8 mouse cellular contexts compared by ENCODE assay signal in genomic region chr5:90367067-90367303, GRCm38 (mm10). TPM values are rescaled to one million over a fixed set of nuclear protein-coding genes. Genes with fewer than 3 reads are reported as not detected.
DNase-seq lines count a peak whose midpoint lies in the region; ATAC-seq and TF ChIP-seq lines count a peak whose summit lies in the region.

Gene Gm9958, plus strand, starts transcription at chr5:90367204.

- intact Hi-C loops in gastrocnemius, postnatal 14 days (cut with DNase I; ENCODE audit: low total_unique reads): loop anchor here (5.0 kb wide), 1 partner anchor 145 kb away; the partner anchor contains the start of gene Cox18

- peak within 1 kb of the TSS; percentile 77 for H3K4me2 ChIP-seq in kidney, postnatal 0 days (ENCODE audit: low read length)
- peak within 1 kb of the TSS; percentile 75 for H3K4me2 ChIP-seq in forebrain, embryonic 15.5 days (replicated peaks)

- no peaks in the 10 kb centered on the region for H3K27me3 ChIP-seq in kidney, postnatal 0 days (ENCODE audit: insufficient read depth, low read length)
- no peaks in the 10 kb centered on the region for H3K27me3 ChIP-seq in forebrain, embryonic 15.5 days
- no peaks in the 10 kb centered on the region for H3K27me3 ChIP-seq in midbrain, embryonic 10.5 days (ENCODE audit: low read depth, poor library complexity, severe bottlenecking)

- H3K36me3 ChIP-seq in kidney, postnatal 0 days (ENCODE audit: insufficient read depth, low read length): no peaks in the 10 kb centered on the region
- H3K36me3 ChIP-seq in forebrain, embryonic 15.5 days: no peaks in the 10 kb centered on the region
- H3K36me3 ChIP-seq in midbrain, embryonic 10.5 days: 0 out of 2 replicates have a peak, but pooled peaks cover 5% of the 10 kb centered on the region

- H3K9me3 ChIP-seq in kidney, postnatal 0 days (replicated peaks; ENCODE audit: low read length): no peaks in the 10 kb centered on the region
- no peaks in the 10 kb centered on the region for H3K9me3 ChIP-seq in forebrain, embryonic 15.5 days
- H3K9me3 ChIP-seq in midbrain, embryonic 10.5 days (replicated peaks): no peaks in the 10 kb centered on the region

- peak within 1 kb of the TSS; percentile 97 for H3K4me3 ChIP-seq in kidney, postnatal 0 days (replicated peaks; ENCODE audit: low read depth, low read length)
- peak within 1 kb of the TSS; percentile 87 for H3K4me3 ChIP-seq in forebrain, embryonic 15.5 days
- peak within 1 kb of the TSS; percentile 92 for H3K4me3 ChIP-seq in midbrain, embryonic 10.5 days

- peak within 1 kb of the TSS; percentile 99 for H3K27ac ChIP-seq in kidney, postnatal 0 days
- H3K27ac ChIP-seq in forebrain, embryonic 15.5 days (replicated peaks): peak within 1 kb of the TSS; percentile 100
- peak within 1 kb of the TSS; percentile 99 for H3K27ac ChIP-seq in midbrain, embryonic 10.5 days (replicated peaks)

- peaks cover 8% of the 10 kb centered on the region; the same call in 1 of the 2 replicates for H3K4me1 ChIP-seq in kidney, postnatal 0 days (replicated peaks; ENCODE audit: insufficient read depth, low read length)
- peaks cover 30% of the 10 kb centered on the region for H3K4me1 ChIP-seq in forebrain, embryonic 15.5 days
- H3K4me1 ChIP-seq in midbrain, embryonic 10.5 days: peaks cover 25% of the 10 kb centered on the region

- no peak for TF ChIP-seq CTCF in kidney, postnatal 0 days (IDR thresholded peaks at IDR 0.05; ENCODE audit: low read depth)

- 0% methylated on average over 7 of the region's 7 CpGs for WGBS in kidney, postnatal 0 days
- under 1% methylated on average over 7 of the region's 7 CpGs for WGBS in forebrain, embryonic 15.5 days
- WGBS in midbrain, embryonic 10.5 days: 3% methylated on average over 7 of the region's 7 CpGs

- DNase-seq in kidney, postnatal 0 days (ENCODE audit: low spot score): no peak
- no peak for DNase-seq in kidney, postnatal 14 days
- peak; percentile 13 for DNase-seq in T-cell, adult 2 months (ENCODE audit: low spot score)
- no peak for DNase-seq in midbrain, embryonic 10.5 days (ENCODE audit: low spot score)
- no peak for DNase-seq in gastrocnemius, postnatal 14 days
- DNase-seq in adrenal gland, adult 2 months: no peak
- DNase-seq in cerebellum, postnatal 25 days: no peak

- peak within 1 kb of the TSS; percentile 99 for H3K9ac ChIP-seq in kidney, postnatal 0 days (ENCODE audit: low read depth, low read length)
- H3K9ac ChIP-seq in forebrain, embryonic 15.5 days (replicated peaks): peak within 1 kb of the TSS; percentile 99

- ATAC-seq in kidney, postnatal 0 days (replicated peaks; ENCODE audit: low FRiP score, low read depth): no peak
- ATAC-seq in forebrain, embryonic 15.5 days (replicated peaks): no peak

RNA-seq across cellular contexts. Expression of gene Gm9958, which starts in this region (rescaled TPM):
- 7.0 and 7.8 TPM in 2 replicates for polyA plus RNA-seq in kidney, postnatal 0 days (2015; fragmentation: Nextera tagmentation; extraction: Ambion mirVana)
- polyA plus RNA-seq in forebrain, embryonic 15.5 days (2015; fragmentation: Nextera tagmentation; extraction: Ambion mirVana): 5.7 and 6.1 TPM in 2 replicates
- polyA plus RNA-seq in midbrain, embryonic 10.5 days (2016; fragmentation: Nextera tagmentation; extraction: Ambion mirVana): 8.2 and 9.2 TPM in 2 replicates
- under 1 TPM; 0.74 to 0.89 TPM for total RNA-seq in gastrocnemius, postnatal 14 days (2021)
- 1 to 10 TPM; 2.3 to 3.0 TPM for total RNA-seq in adrenal gland, adult 2 months (2021)
- polyA plus RNA-seq in adrenal gland, adult 2 months (2012; rRNA removed): 0.66 and 1.1 TPM in 2 replicates
